Mouse (Mus musculus): Measurements from ENCODE around the gene Cltc. TPM values are rescaled to one million over a fixed set of nuclear protein-coding genes. Genes with fewer than 3 reads are reported as not detected.
"Not testable (repeated sequence)": the region's sequence is repeated elsewhere in the genome, so short reads cannot be mapped to it uniquely, and the experiment has no call there.

The Cltc gene
- 301 TPM for polyA plus RNA-seq (2021)

DNA sequence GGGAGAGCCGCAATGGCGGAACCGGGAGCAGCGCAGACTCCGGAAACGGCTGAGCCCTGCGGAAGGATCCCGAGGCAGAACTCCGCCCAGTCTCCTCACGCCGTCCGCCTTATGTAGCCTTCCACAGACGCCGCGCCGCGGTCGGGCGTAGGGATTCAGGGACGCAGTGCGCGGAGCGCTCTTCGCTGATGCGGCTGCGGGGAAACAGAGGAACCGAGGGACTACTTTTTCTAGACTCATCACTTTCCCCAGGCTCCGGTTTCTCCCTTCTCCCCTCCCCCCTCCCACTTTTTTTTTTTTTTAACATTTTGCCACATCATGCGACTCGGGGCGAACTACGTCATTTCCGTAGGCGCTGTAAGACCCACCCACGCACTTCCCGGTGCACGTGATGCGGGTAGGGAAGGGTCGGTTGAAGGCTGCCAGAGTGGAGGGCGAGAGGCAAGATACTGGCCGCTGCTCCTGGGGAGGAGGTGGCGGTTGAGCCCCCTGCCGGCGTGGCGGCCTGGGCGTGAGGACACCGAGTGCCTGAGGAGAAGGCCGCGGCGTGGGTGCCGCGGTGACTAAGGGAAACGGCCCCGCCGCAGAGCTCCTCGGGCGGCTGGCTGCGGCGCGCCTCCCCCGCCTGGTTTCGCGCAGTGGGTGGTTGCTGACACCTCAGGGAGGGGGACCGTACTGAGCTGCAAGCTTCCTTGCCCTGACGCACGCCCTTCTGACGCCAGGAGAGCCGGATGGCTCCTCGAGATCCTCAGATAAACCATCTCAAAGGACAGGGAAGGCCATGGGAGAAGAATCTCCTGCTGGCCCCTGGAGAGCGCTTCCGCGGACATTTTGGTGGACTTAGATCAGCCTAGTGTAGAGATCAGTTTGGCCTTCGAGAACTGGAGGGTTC is at the start of gene Cltc:
Gene Cltc, minus strand, starts transcription at position 86 of the 892 bp plus-strand sequence.
- POLR2A ChIA-PET: interaction anchor here (0.5 to 2.9 kb wide), 10 partner anchors 9 to 171 kb away, joined by 3 to 10 read pairs (median 5); partner anchors contain the start of gene Vmp1
- DNase-seq (ENCODE audit: low read depth, low spot score) (peak; percentile 99), ATAC-seq (peak; percentile 75)
- H3K27me3 ChIP-seq: no peaks in the 10 kb centered on the region
- peak; percentile 83 for TF ChIP-seq CTCF (IDR thresholded peaks at IDR 0.05)
- CTCF ChIA-PET: interaction anchor here (1.2 to 2.1 kb wide), 3 partner anchors 8 to 22 kb away, joined by 3 to 7 read pairs (median 4); no protein-coding TSS in a partner anchor
- in situ Hi-C loops (cut with MboI; ENCODE audit: low pct_unique_long_range_greater_than_20kb): loop anchor here (5.0 kb wide), 1 partner anchor 75 kb away; the partner anchor contains the start of genes Ptrh2 and Vmp1

DNA sequence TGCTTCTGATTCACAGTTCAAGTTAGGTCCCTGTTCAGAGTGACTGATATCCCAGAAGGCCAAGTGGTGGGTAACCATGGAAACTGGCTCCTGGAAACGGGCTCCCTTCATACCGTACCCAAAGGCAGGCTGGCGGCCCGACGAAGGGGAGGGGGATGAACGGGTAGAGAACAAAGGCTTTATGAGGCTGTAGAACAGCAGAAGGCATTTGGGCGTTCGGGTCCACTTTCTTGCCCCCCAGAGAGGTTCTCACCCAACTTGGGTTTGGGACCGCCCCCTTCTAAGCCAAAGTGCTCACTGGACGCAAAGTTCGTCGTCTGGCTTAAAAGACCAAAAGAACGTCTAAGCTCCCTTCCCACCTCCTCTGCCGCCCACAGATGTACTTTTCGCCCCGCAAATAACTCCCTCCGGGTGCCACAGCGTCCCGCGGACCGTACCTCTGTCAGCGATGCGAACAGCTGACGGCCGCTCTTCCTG is 49.7 kb upstream of the Cltc start:
- peak; percentile 24 for DNase-seq (ENCODE audit: low read depth, low spot score)
- in situ Hi-C loops (cut with MboI; ENCODE audit: low pct_unique_long_range_greater_than_20kb): no loop called here
- peak; percentile 57 for ATAC-seq
- POLR2A ChIA-PET: no interaction called here
- H3K27me3 ChIP-seq: no peaks in the 10 kb centered on the region
- CTCF ChIA-PET: no interaction called here
- TF ChIP-seq CTCF (IDR thresholded peaks at IDR 0.05): no peak

DNA sequence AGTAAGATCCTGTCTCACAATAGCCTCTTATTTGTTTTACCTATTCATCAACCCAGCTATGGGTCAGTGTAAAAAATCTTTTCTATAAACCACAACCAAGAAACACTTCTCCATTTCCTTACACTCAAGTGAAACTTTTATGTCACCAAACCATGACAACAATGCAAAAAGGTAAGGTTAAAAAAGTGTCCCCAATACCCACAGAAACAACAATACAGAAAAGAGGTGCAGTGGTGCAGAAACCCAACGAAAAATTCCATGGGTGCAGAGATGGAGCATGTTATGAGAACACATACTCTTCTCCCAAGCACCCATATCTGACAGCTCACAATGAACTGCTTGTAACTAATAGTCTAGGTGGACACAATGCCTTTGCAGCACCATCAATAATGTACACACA is 36.8 kb upstream of the Cltc start:
- ChIA-PET CTCF (interaction anchor here (1.0 kb wide), 1 partner anchor 10 kb away, joined by 3 read pairs; no protein-coding TSS in a partner anchor), POLR2A (no interaction called here)
- ATAC-seq: no peak
- H3K27me3 ChIP-seq: no peaks in the 10 kb centered on the region
- in situ Hi-C loops (cut with MboI; ENCODE audit: low pct_unique_long_range_greater_than_20kb): loop anchor here (25.0 kb wide), 1 partner anchor 218 kb away; no protein-coding TSS in a partner anchor
- DNase-seq (ENCODE audit: low read depth, low spot score): no peak
- TF ChIP-seq CTCF (IDR thresholded peaks at IDR 0.05): no peak

DNA sequence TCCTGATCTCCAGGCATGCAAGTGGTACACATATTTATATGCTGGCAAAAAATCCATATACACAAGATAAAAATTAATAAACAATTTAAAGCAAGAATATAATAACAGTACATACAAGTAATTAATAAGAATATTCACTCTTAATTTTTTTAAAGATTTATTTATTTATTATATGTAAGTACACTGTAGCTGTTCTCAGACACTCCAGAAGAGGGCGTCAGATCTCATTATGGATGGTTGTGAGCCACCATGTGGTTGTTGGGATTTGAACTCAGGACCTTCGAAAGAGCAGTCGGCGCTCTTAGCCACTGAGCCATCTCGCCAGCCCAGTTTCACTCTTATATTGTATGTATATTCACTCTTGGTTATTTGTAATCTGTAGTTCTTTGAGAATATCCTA is 30.1 kb upstream of the Cltc start:
- CTCF ChIA-PET; POLR2A ChIA-PET; DNase-seq (ENCODE audit: low read depth, low spot score); ATAC-seq; H3K27me3 ChIP-seq: not testable (repeated sequence)
- peak; percentile 45 for TF ChIP-seq CTCF (IDR thresholded peaks at IDR 0.05)
- in situ Hi-C loops (cut with MboI; ENCODE audit: low pct_unique_long_range_greater_than_20kb): loop anchor here (25.0 kb wide), 1 partner anchor 225 kb away; no protein-coding TSS in a partner anchor

DNA sequence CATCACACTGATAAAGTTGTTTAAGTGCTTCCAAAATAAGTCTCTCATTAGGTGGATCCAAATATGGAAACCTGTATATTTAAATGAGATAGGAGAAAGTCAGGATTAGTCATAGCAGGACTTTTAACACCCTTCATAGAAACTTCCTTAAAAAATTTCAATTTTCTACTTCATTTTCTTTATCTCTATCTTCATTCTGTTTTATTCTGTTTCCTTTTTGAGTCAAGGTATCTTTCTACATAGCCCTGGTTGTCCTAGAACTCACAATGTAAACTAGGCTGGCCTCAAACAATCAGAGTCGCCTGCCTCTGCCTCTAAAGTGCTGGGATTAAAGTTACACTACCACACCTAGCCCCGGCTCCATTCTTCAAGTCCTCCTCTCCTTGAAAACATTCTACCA is 28.4 kb upstream of the Cltc start:
- ChIA-PET CTCF (no interaction called here), POLR2A (no interaction called here)
- TF ChIP-seq CTCF (IDR thresholded peaks at IDR 0.05): no peak
- no peak for DNase-seq (ENCODE audit: low read depth, low spot score)
- no peaks in the 10 kb centered on the region for H3K27me3 ChIP-seq
- ATAC-seq: no peak
- in situ Hi-C loops (cut with MboI; ENCODE audit: low pct_unique_long_range_greater_than_20kb): loop anchor here (25.0 kb wide), 1 partner anchor 227 kb away; no protein-coding TSS in a partner anchor

DNA sequence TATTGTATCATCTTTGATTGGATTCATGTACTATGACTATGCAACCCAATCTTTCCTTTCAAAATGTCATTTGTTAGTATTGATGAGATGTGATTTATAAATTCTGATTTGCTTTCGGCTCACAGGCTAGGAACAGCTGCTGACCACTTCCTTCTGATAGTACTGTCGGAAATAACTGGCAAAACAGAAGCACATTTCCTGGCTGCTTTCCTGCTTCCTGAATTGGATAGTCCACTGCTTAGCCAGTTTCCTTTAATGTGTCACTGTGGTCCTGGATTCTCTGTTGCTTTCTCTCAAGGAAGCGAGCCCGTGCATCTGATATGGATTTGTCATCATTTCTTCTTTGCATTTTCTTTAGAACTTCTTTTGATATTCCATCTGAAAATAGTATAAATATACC is 12.5 kb upstream of the Cltc start:
- POLR2A ChIA-PET: no interaction called here
- no peaks in the 10 kb centered on the region for H3K27me3 ChIP-seq
- TF ChIP-seq CTCF (IDR thresholded peaks at IDR 0.05): no peak
- CTCF ChIA-PET: interaction anchor here (1.1 kb wide), 1 partner anchor 10 kb away, joined by 3 read pairs; no protein-coding TSS in a partner anchor
- DNase-seq (ENCODE audit: low read depth, low spot score) (no peak), ATAC-seq (no peak)
- in situ Hi-C loops (cut with MboI; ENCODE audit: low pct_unique_long_range_greater_than_20kb): no loop called here

DNA sequence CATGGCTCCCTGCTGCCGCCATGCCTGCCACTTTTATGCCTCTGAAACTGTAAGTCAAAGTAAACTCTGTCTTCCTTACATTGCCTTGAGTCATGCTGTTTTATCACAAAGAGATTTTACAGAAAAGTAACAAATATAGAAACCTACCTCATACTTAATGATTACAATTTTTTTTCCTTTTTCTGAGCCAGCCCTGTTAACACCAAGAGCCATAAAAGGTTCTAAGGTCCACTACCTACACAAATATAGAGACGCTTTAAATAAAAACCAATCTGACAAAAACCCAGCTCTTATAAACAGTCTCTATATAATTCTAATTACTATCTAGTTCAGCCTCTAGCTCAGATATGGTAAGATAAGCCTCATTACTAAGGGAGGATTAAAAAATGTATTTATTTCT is 7.1 kb upstream of the Cltc start:
- CTCF ChIA-PET: no interaction called here
- DNase-seq (ENCODE audit: low read depth, low spot score) (no peak), ATAC-seq (no peak)
- H3K27me3 ChIP-seq: no peaks in the 10 kb centered on the region
- in situ Hi-C loops (cut with MboI; ENCODE audit: low pct_unique_long_range_greater_than_20kb): no loop called here
- no peak for TF ChIP-seq CTCF (IDR thresholded peaks at IDR 0.05)
- POLR2A ChIA-PET: interaction anchor here (0.7 kb wide), 1 partner anchor 55 kb away, joined by 3 read pairs; no protein-coding TSS in a partner anchor

DNA sequence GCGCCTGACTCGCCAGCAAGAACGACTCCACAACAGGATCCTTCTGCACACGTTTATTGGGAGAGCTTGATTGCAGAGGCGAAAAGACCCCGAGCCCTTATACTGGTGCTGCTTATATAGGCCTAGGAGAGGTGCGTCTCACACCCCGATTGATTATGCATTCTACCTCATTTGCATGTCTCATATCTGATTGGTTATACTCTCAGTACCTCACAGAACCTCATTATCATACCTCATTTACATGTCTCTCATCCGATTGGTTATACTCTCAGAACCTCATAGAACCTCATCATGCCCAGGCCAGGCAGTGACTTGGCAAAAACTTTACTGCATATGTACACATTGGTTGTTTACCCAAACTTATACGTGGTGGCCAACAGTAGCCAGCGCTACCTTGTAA is 5.8 kb upstream of the Cltc start:
- H3K27me3 ChIP-seq; in situ Hi-C loops (cut with MboI; ENCODE audit: low pct_unique_long_range_greater_than_20kb); CTCF ChIA-PET; POLR2A ChIA-PET; ATAC-seq; DNase-seq (ENCODE audit: low read depth, low spot score): not testable (repeated sequence)

DNA sequence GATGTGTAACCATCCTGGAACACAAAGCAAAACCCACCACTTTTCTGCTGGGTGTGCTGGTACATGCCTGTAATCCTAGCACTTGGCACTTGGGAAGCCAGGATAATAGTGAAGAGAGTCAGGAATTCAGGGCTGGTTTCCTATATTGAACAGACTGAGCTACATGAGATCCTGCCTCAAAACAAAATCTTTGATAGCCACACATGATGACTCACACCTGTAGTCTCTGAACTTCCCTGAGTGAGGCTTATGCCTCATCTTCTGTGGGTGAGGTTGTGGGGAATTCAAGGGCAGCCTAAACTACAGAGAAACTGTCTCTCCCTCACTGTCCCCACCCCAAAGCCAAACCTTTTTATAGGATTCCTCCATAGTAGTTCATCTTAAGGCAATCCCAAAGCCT is 3.0 kb upstream of the Cltc start:
- ATAC-seq (no peak), DNase-seq (ENCODE audit: low read depth, low spot score) (no peak)
- POLR2A ChIA-PET: interaction anchor here (0.5 to 1.2 kb wide), 2 partner anchors 13 to 40 kb away, joined by 3 read pairs; no protein-coding TSS in a partner anchor
- H3K27me3 ChIP-seq: no peaks in the 10 kb centered on the region
- TF ChIP-seq CTCF (IDR thresholded peaks at IDR 0.05): no peak
- in situ Hi-C loops (cut with MboI; ENCODE audit: low pct_unique_long_range_greater_than_20kb): no loop called here
- CTCF ChIA-PET: interaction anchor here (1.0 to 2.3 kb wide), 4 partner anchors 9 to 22 kb away, joined by 3 to 7 read pairs (median 3); no protein-coding TSS in a partner anchor

DNA sequence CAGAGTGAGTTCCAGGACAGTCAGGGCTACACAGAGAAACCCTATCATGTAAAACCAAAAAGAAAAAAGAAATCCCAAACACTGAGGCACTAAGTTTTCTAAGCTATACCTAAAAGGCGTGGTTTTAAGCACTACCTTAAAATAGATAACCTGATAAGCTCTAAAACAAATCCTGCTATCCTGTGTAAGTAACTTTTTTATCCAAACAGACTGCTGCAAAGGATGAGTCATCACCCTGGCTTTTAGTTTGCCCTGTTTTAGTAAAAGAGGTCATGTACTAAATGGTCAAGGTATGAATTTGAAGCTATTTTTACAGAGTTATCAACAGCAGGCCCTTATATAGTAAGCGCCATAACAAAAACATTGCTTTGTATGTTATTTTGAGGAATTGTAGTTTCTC is 2.5 kb upstream of the Cltc start:
- TF ChIP-seq CTCF (IDR thresholded peaks at IDR 0.05): no peak
- ChIA-PET CTCF (interaction anchor here (1.0 to 2.3 kb wide), 4 partner anchors 9 to 22 kb away, joined by 3 to 7 read pairs (median 3); no protein-coding TSS in a partner anchor), POLR2A (no interaction called here)
- DNase-seq (ENCODE audit: low read depth, low spot score) (no peak), ATAC-seq (no peak)
- H3K27me3 ChIP-seq: no peaks in the 10 kb centered on the region
- in situ Hi-C loops (cut with MboI; ENCODE audit: low pct_unique_long_range_greater_than_20kb): loop anchor here (5.0 kb wide), 1 partner anchor 78 kb away; the partner anchor contains the start of genes Ptrh2 and Vmp1
